Mouse (Mus musculus) myocyte (in vitro differentiated cells): ENCODE measurements around the gene Dydc2. TPM values are rescaled to one million over a fixed set of nuclear protein-coding genes. Genes with fewer than 3 reads are reported as not detected.

Experiments
- H3K27me3 ChIP-seq: one replicate; pipeline ENCODE4 v1.6.1; 2011; ENCODE audit not compliant: control insufficient read depth, insufficient read depth, insufficient read length
- H3K36me3 ChIP-seq: one replicate; pipeline ENCODE4 v1.6.1; 2011; ENCODE audit not compliant: control insufficient read depth, insufficient read depth
- H3K4me2 ChIP-seq: one replicate; pipeline ENCODE4 v1.6.1; 2011; ENCODE audit warnings: low read depth, control low read depth
- H3K4me3 ChIP-seq: one replicate; pipeline ENCODE4 v1.5.1; 2011; ENCODE audit warnings: mild to moderate bottlenecking, control low read depth, moderate library complexity
- H3K79me2 ChIP-seq: one replicate; pipeline ENCODE4 v1.6.1; 2011; ENCODE audit not compliant: control insufficient read depth, insufficient read depth
- H3ac ChIP-seq: one replicate; pipeline ENCODE4 v1.6.1; 2011; ENCODE audit not compliant: control insufficient read depth, insufficient read length
- CEBPB ChIP-seq: IDR thresholded peaks from 2 replicates; pipeline ENCODE4 v1.6.1; 2011; ENCODE audit warnings: mild to moderate bottlenecking, moderate library complexity; ENCODE audit not compliant: poor library complexity, insufficient read depth, severe bottlenecking
- E2F4 ChIP-seq: IDR thresholded peaks from one replicate; pipeline ENCODE4 v1.6.1; 2011; ENCODE audit warnings: mild to moderate bottlenecking, control low read depth, moderate library complexity; ENCODE audit not compliant: insufficient read depth
- MAX ChIP-seq: IDR thresholded peaks from one replicate; pipeline ENCODE4 v1.6.1; 2011; ENCODE audit warnings: low read depth, mild to moderate bottlenecking, control low read depth
- MYOD1 ChIP-seq, 3 experiments: IDR thresholded peaks; one replicate each; pipeline ENCODE4 v1.6.1; 2011; ENCODE audit warnings: control low read depth in 2 of 3, low read depth in 2 of 3, mild to moderate bottlenecking in 2 of 3, moderate library complexity in 1 of 3; ENCODE audit not compliant: insufficient read length in 2 of 3, control insufficient read depth in 1 of 3
- MYOG ChIP-seq, 3 experiments: IDR thresholded peaks; one replicate each; pipeline ENCODE4 v1.6.1; 2011; ENCODE audit warnings: control low read depth in 2 of 3, low read depth in 2 of 3, mild to moderate bottlenecking in 2 of 3; ENCODE audit not compliant: insufficient read length in 2 of 3, control insufficient read depth in 1 of 3, insufficient read depth in 1 of 3
- POLR2A ChIP-seq: IDR thresholded peaks from one replicate; pipeline ENCODE4 v1.6.1; 2011; ENCODE audit warnings: low read depth, mild to moderate bottlenecking, control low read depth, moderate library complexity; ENCODE audit not compliant: insufficient read length
- POLR2AphosphoS2 ChIP-seq: IDR thresholded peaks from one replicate; pipeline ENCODE4 v1.6.1; 2011; ENCODE audit warnings: low read depth, control low read depth; ENCODE audit not compliant: insufficient read length
- REST ChIP-seq: IDR thresholded peaks from one replicate; pipeline ENCODE4 v1.6.1; 2011; ENCODE audit warnings: mild to moderate bottlenecking, control low read depth, moderate library complexity; ENCODE audit not compliant: insufficient read depth, insufficient read length
- SRF ChIP-seq: IDR thresholded peaks from one replicate; pipeline ENCODE4 v1.6.1; 2011; ENCODE audit warnings: low read depth; ENCODE audit not compliant: control insufficient read depth, insufficient read length
- TCF12 ChIP-seq: IDR thresholded peaks from one replicate; pipeline ENCODE4 v1.6.1; 2011; ENCODE audit warnings: mild to moderate bottlenecking, control low read depth; ENCODE audit not compliant: poor library complexity, insufficient read depth, severe bottlenecking
- TCF3 ChIP-seq: IDR thresholded peaks from one replicate; pipeline ENCODE4 v1.6.1; 2011; ENCODE audit warnings: low read depth, control low read depth; ENCODE audit not compliant: insufficient read length
- USF1 ChIP-seq: IDR thresholded peaks from one replicate; pipeline ENCODE4 v1.6.1; 2011; ENCODE audit warnings: low read depth, mild to moderate bottlenecking, control low read depth, moderate library complexity
- polyA plus RNA-seq: library from polyadenylated mRNA; unstranded; fragments of >200 nt; fragmentation: generic; extraction: Trizol; gene quantifications from one replicate; pipeline ENCODE4 v1.2.1, GENCODE M21; 2012; ENCODE audit warnings: missing spikeins

Gene Dydc2
- polyA plus RNA-seq, 1 experiment: not detected

DNA sequence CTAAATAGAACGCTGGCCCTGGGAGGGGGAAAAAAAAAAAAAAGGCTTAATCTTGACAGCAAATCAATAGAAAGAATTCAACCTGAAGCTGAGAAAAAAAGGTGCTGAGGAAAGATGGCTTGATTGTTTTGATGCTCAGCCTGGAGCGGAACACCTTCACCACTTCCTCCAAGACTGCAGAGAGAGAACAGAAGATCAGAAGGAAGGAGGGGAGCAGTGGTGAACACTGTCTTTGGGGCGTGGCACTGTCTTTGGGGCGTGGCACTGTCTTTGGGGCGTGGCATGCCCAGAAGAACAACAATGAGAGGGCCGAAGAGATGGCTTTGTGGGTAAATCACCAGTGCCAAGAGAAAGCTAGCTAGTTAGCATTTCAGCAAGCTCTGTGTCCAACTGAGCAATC is 18.5 kb downstream of the Dydc2 start:
- Histone ChIP-seq H3K27me3 (no peaks in the 10 kb centered on the region), H3K4me2 (no peak overlapping the region), H3K36me3 (no peaks in the 10 kb centered on the region), H3K4me3 (no peak overlapping the region), H3ac (no peak overlapping the region), H3K79me2 (no peaks in the 10 kb centered on the region)
- no peak for TF ChIP-seq SRF
- no peak for TF ChIP-seq POLR2AphosphoS2
- TF ChIP-seq POLR2A: no peak
- TF ChIP-seq REST: no peak
- no peak for TF ChIP-seq TCF3
- no peak for TF ChIP-seq E2F4
- TF ChIP-seq USF1: no peak
- TF ChIP-seq MYOD1 (IDR thresholded peaks at IDR 0.05; ENCODE audit: control insufficient read depth in 1 of 3, insufficient read length in 2 of 3, low read depth in 2 of 3): no peak
- TF ChIP-seq CEBPB: no peak
- TF ChIP-seq MAX: no peak
- TF ChIP-seq MYOG (IDR thresholded peaks at IDR 0.05; ENCODE audit: control insufficient read depth in 1 of 3, insufficient read depth in 1 of 3, insufficient read length in 2 of 3, low read depth in 2 of 3): no peak
- no peak for TF ChIP-seq TCF12

DNA sequence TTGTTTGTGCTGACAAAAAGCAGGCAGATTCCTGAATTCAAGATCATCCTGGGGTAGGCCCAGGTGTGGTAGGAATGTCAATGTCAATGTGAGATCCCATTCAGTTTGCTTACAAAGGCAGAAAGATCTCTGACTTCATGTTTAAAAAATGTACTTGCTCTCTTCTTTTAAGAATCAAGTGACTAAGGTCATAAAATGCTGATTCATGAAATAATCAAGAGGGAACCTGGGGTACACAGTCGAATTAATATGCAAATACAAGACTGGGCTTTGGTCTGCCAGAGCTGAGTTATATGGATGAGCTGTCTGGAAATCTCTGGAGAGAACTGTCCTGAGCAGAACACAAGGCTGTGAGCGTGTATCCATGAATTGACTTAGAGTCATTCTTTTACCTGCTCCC is 21.6 kb downstream of the Dydc2 start:
- Histone ChIP-seq H3ac (no peak overlapping the region), H3K79me2 (no peaks in the 10 kb centered on the region), H3K36me3 (no peaks in the 10 kb centered on the region), H3K27me3 (no peaks in the 10 kb centered on the region), H3K4me2 (no peak overlapping the region), H3K4me3 (no peak overlapping the region)
- TF ChIP-seq E2F4 (no peak), CEBPB (no peak), TCF12 (no peak), REST (no peak), MYOG (IDR thresholded peaks at IDR 0.05; ENCODE audit: control insufficient read depth in 1 of 3, insufficient read depth in 1 of 3, insufficient read length in 2 of 3, low read depth in 2 of 3) (no peak), POLR2AphosphoS2 (no peak), POLR2A (no peak), SRF (no peak), TCF3 (no peak), USF1 (no peak)

DNA sequence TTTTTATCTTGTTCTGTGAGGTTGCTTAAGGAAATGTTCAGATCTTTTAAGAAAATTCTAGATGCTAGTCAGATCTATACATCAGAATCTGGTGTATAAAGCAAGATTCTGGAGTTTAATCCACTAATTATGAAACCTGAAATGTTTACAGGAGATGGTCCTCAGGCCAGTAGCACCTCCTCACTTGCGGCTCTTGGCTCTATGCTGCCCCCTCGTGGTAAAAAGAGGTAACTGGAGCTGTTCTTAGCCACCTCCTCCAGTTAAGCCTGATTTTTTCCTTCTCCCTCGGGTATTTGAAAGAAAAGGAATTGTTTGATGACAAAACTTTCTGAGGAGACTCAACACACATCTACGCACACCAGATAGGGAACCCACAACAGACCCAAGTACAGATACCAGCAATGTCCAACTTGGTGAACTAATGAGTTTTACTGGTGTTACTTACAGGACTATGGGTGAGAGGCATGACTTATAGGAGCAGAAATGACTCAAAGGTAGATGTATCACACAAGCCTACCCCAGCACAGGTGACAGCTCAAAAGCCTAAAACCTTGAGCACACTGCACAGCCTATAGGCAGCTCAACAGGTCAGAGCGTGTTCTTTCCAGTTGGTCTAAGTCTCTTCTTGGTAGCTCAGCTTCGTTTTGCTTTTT is 33.7 kb downstream of the Dydc2 start:
- no peak overlapping the region for H3K4me2 ChIP-seq
- no peaks in the 10 kb centered on the region for H3K27me3 ChIP-seq
- no peak overlapping the region for H3K4me3 ChIP-seq
- TF ChIP-seq TCF3 (no peak), TCF12 (no peak), SRF (no peak), MAX (no peak), MYOD1 (IDR thresholded peaks at IDR 0.05; ENCODE audit: control insufficient read depth in 1 of 3, insufficient read length in 2 of 3, low read depth in 2 of 3) (no peak), POLR2AphosphoS2 (no peak), USF1 (no peak), REST (no peak), E2F4 (no peak), CEBPB (no peak), POLR2A (no peak), MYOG (IDR thresholded peaks at IDR 0.05; ENCODE audit: control insufficient read depth in 1 of 3, insufficient read depth in 1 of 3, insufficient read length in 2 of 3, low read depth in 2 of 3) (no peak)
- H3K79me2 ChIP-seq: no peaks in the 10 kb centered on the region
- no peak overlapping the region for H3ac ChIP-seq
- H3K36me3 ChIP-seq: no peaks in the 10 kb centered on the region

DNA sequence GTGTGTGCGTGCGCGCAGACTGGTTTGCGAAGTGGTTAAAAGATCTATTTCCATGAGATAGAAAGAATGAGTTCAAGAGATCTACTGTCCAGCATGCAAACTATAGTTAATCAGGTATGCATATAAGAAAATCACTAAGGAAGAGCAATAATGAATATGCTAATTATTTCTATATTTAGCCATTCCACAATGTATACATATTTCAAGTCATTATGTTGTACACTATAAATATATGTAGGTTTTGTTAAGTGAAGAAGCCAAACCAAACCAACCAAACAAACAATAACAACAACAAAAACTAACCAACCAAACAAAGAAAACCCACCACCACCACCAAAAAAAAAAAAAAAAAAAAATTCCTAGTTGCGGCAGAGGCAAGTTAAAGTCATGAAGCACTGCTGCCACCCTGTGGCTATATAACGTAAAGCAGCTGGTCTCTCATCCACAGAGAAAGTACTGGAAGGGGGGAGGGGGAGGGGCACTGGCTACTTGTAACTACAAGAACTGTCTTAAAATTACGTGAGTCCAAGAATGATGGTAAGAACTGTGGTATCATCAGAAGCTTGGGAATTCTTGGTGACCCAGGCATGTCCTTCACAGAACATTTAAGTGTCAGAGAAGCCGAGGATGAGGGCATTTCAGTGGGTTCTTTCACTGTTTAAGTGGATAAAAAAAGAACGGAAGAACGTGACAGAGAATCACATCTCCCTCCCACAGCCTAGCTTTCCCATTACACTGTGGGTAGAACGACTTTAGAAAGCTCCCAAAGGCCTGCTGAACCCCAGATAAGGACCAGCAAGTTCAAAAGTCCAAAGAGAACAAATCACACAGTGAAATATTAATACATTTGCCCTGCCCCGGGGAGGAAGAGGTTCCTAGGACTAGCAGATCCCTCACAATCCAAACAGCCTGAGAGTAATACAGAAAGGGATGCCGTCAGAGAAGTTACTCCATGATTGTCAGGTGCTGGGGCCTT is 35.6 kb downstream of the Dydc2 start:
- no peaks in the 10 kb centered on the region for H3K36me3 ChIP-seq
- H3ac ChIP-seq: no peak overlapping the region
- no peak overlapping the region for H3K4me3 ChIP-seq
- H3K4me2 ChIP-seq: peak overlapping the region; percentile 52
- TF ChIP-seq POLR2A: no peak
- no peak for TF ChIP-seq CEBPB
- TF ChIP-seq POLR2AphosphoS2: no peak
- TF ChIP-seq USF1: no peak
- no peak for TF ChIP-seq E2F4
- no peak for TF ChIP-seq SRF
- no peak for TF ChIP-seq TCF3
- TF ChIP-seq MYOG (IDR thresholded peaks at IDR 0.05; ENCODE audit: control insufficient read depth in 1 of 3, insufficient read depth in 1 of 3, insufficient read length in 2 of 3, low read depth in 2 of 3): no peak
- no peak for TF ChIP-seq REST
- TF ChIP-seq TCF12: no peak
- TF ChIP-seq MYOD1 (IDR thresholded peaks at IDR 0.05; ENCODE audit: control insufficient read depth in 1 of 3, insufficient read length in 2 of 3, low read depth in 2 of 3): no peak
- no peak for TF ChIP-seq MAX
- no peaks in the 10 kb centered on the region for H3K79me2 ChIP-seq
- no peaks in the 10 kb centered on the region for H3K27me3 ChIP-seq
